Mouse (Mus musculus): ENCODE measurements around the gene Naxe.

DNA sequence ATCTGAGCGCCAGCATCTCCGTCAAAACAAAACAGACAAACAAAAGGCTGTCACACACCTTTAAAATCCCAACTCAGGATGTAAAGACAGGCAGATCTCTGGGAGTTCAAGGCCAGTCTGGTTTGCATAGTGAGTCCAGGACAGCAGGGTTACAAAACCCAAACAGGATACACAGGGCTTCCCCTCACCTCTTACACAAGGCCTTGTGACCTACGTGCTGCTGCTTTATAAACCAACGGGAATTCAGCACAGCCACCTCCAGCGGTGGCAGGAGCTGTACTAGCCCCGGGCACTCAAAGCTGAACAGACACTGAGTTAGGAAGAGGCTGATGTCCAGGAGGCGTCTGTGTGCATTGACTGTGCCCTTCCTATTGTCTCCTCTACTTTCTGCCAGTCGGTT lies 19.1 kb upstream of the Naxe start:
- TF ChIP-seq TAL1 (conservative IDR thresholded peaks at IDR 0.05; ENCODE audit: low read depth, low read length) (no peak), POLR2AphosphoS5 (IDR thresholded peaks at IDR 0.05; ENCODE audit: insufficient replicate concordance, low read depth, low read length) (no peak), CTCF (IDR thresholded peaks at IDR 0.05; ENCODE audit: low read depth, low read length) (no peak)
